Mouse (Mus musculus) ES-Bruce4 (cell line): ENCODE measurements around the gene Ugt1a8. TPM values are rescaled to one million over a fixed set of nuclear protein-coding genes. Genes with fewer than 3 reads are reported as not detected.

ENCODE experiments used
- H3K27ac ChIP-seq: 2 replicates; pipeline ENCODE4 v1.5.1; 2012; ENCODE audit warnings: low read length, inconsistent platforms; ENCODE audit not compliant: insufficient read depth
- H3K27me3 ChIP-seq: 2 replicates; pipeline ENCODE4 v1.6.1; 2012; ENCODE audit warnings: mild to moderate bottlenecking, low read length, inconsistent platforms; ENCODE audit not compliant: control insufficient read depth, poor library complexity, insufficient read depth, severe bottlenecking
- H3K36me3 ChIP-seq: 2 replicates; pipeline ENCODE4 v1.6.1; 2012; ENCODE audit warnings: inconsistent platforms, mild to moderate bottlenecking, low read length, moderate library complexity; ENCODE audit not compliant: control insufficient read depth, poor library complexity, insufficient read depth, severe bottlenecking
- H3K4me1 ChIP-seq: one replicate; pipeline ENCODE4 v1.8.1; 2011; ENCODE audit warnings: low read length; ENCODE audit not compliant: control insufficient read depth, insufficient read depth
- H3K4me3 ChIP-seq: 2 replicates; pipeline ENCODE4 v1.5.1; 2011; ENCODE audit warnings: low read depth, mild to moderate bottlenecking, low read length
- H3K9ac ChIP-seq: 2 replicates; pipeline ENCODE4 v1.6.1; 2012; ENCODE audit warnings: low read depth, mild to moderate bottlenecking, inconsistent platforms; ENCODE audit not compliant: poor library complexity, severe bottlenecking
- H3K9me3 ChIP-seq: replicated peaks from 2 replicates; pipeline ENCODE4 v1.6.1; 2012; ENCODE audit warnings: mild to moderate bottlenecking, low read length, inconsistent platforms; ENCODE audit not compliant: control insufficient read depth, poor library complexity, insufficient read depth, severe bottlenecking
- CTCF ChIP-seq: IDR thresholded peaks from one replicate; pipeline ENCODE4 v1.8.1; 2011; ENCODE audit warnings: low read depth, low read length
- EP300 ChIP-seq: IDR thresholded peaks from 2 replicates; pipeline ENCODE4 v1.6.1; 2011; ENCODE audit warnings: low read depth, low read length; ENCODE audit not compliant: insufficient read depth
- POLR2A ChIP-seq: IDR thresholded peaks from one replicate; pipeline ENCODE4 v1.8.1; 2011; ENCODE audit warnings: low read length; ENCODE audit not compliant: insufficient read depth
- polyA plus RNA-seq: library from polyadenylated mRNA; stranded (reverse); fragments of >200 nt; gene quantifications from 2 replicates; pipeline ENCODE4 v1.2.4, GENCODE M21; 2011; ENCODE audit warnings: low read depth; ENCODE audit not compliant: missing spikeins, insufficient read depth, insufficient read length

Gene Ugt1a8
- polyA plus RNA-seq, 1 experiment, result not detected

DNA sequence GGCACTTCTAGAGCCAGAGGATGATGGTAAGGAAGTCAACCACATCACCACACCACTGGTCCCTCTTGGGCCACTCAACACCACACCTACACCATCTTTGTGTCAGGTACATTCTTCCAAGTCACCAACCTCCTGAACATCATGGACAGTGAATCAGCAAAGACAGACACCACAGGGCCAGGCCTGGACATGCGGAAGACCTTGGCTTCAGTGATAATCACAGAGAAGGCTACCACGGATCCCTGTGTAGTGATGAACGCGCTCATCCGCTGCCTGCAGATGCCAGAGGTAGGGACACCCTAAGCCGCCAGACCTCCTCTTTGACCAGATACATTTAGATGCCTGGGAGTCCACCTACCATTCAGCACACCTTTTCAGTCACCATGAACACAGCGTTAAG is 140.5 kb downstream of the Ugt1a8 start:
- no peaks in the 10 kb centered on the region for H3K9me3 ChIP-seq
- no peaks in the 10 kb centered on the region for H3K4me1 ChIP-seq
- H3K9ac ChIP-seq, result no peak overlapping the region
- H3K27me3 ChIP-seq, result no peaks in the 10 kb centered on the region
- no peak for TF ChIP-seq CTCF
- TF ChIP-seq EP300, result no peak
- TF ChIP-seq POLR2A, result no peak
- H3K4me3 ChIP-seq, result no peak overlapping the region
- no peak overlapping the region for H3K27ac ChIP-seq
- H3K36me3 ChIP-seq, result no peaks in the 10 kb centered on the region

DNA sequence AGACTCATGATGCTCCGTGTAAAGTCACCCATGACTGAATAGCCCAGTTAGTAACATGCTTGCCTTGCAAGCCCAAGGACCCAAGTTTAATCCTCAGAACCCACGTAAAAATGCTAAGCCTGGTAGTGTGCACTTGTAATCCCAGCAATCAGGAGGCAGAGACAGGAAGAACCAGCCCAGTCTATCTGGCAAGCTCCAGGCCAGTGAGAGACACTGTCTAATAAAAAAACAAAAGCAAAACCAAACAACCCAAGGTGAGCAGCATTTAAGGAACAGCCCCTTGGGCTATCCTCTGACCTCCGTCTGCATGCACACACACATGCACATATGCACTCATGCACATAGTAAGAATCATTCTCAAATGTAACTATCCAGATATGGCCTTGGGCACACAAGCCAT is 142.0 kb downstream of the Ugt1a8 start:
- Histone ChIP-seq H3K27me3 (no peaks in the 10 kb centered on the region), H3K9ac (no peak overlapping the region), H3K4me3 (no peak overlapping the region), H3K4me1 (no peaks in the 10 kb centered on the region), H3K9me3 (no peaks in the 10 kb centered on the region), H3K27ac (no peak overlapping the region), H3K36me3 (no peaks in the 10 kb centered on the region)
- TF ChIP-seq CTCF (no peak), POLR2A (no peak), EP300 (no peak)

DNA sequence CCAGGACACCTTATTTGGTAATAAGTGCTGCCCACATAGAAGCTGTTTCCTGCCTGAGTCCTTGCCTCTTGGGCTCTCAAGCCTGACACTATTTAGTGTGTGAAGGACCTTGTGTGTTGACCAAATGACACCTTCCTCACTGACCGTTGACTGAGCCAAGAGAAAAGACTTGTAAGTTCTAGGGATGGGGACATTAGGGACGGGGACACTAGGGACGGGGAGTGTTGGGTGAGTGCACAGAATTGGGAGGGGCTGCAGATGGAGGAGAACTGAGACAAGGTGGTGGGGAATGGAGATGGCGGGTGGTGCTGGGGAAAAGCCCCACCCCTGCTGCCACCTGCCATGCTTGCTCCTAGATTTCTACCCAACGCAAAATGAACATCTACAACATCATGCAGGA is 142.4 kb downstream of the Ugt1a8 start:
- no peaks in the 10 kb centered on the region for H3K9me3 ChIP-seq

DNA sequence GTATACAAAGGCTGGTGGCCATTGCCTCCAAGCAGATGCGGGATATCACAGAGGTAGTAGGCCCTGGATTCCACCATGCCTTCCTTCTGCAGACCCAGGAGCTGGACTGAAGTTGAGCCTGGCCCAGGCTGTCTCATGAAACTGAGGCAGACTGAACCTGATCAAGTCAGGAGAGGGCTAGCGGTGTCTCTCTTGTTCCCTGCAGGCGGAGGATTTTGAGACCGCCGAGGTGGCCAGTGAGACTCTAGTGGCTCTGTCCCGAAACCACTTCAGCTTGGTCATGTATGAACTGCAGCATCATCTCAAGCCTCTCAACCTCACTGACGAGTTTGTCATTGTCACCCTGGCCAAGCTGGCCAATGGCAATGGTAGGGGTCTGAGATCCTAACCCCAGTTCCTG is 142.8 kb downstream of the Ugt1a8 start:
- Histone ChIP-seq H3K9me3 (no peaks in the 10 kb centered on the region), H3K4me1 (no peaks in the 10 kb centered on the region), H3K36me3 (no peaks in the 10 kb centered on the region), H3K9ac (no peak overlapping the region), H3K27ac (no peak overlapping the region), H3K4me3 (no peak overlapping the region), H3K27me3 (no peaks in the 10 kb centered on the region)
- TF ChIP-seq EP300 (no peak), CTCF (no peak), POLR2A (no peak)

More for the DNA sequence above, 142.4 kb downstream of the Ugt1a8 start:
- Histone ChIP-seq H3K4me1 (no peaks in the 10 kb centered on the region), H3K36me3 (no peaks in the 10 kb centered on the region), H3K27ac (no peak overlapping the region), H3K4me3 (no peak overlapping the region), H3K9ac (no peak overlapping the region), H3K27me3 (no peaks in the 10 kb centered on the region)
- TF ChIP-seq POLR2A, result no peak
- TF ChIP-seq CTCF, result no peak
- no peak for TF ChIP-seq EP300

DNA sequence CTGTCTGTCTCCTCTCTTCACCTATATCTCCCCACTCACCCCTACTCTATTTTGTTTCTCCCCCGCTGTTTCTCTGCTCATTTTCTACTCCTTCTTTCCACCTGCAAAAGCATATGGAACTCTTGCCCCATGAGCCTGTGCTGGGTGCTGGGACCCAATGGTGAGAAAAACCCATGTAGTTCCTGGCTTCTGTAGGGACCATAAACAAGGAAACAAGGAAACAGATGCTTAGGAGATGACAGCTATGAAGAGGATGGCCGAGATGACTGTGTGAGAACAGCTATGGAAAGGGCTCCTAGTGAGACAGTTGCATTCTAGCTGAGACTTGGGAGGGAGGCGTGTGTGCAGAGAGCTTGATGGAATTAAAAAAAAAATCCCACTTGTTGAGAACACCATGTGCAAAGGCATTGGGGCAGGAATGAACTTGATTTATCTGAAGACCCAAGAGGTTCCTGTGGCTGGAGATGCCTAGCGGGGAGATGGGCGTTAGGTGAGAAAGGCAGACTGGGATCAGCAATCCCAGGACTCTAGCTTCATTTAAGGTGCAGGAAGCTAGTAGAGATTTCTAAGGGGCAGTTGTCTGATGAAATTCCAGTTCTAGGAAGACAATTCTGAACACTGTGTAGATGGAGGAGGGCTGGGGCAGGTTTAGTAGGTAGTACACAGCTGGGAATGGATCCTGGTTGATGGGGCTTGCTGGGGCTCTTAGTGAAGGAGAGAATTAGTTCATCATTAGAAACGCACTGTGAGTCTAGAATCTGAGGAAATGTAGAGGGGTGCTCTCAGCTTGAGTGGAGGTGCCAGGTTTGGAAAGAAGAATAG is 143.6 kb downstream of the Ugt1a8 start:
- H3K36me3 ChIP-seq, result no peaks in the 10 kb centered on the region
- no peaks in the 10 kb centered on the region for H3K27me3 ChIP-seq
- no peaks in the 10 kb centered on the region for H3K4me1 ChIP-seq
- no peak overlapping the region for H3K9ac ChIP-seq
- no peak overlapping the region for H3K4me3 ChIP-seq
- no peak overlapping the region for H3K27ac ChIP-seq
- no peak for TF ChIP-seq CTCF
- no peak for TF ChIP-seq EP300
- TF ChIP-seq POLR2A, result no peak
- no peaks in the 10 kb centered on the region for H3K9me3 ChIP-seq

DNA sequence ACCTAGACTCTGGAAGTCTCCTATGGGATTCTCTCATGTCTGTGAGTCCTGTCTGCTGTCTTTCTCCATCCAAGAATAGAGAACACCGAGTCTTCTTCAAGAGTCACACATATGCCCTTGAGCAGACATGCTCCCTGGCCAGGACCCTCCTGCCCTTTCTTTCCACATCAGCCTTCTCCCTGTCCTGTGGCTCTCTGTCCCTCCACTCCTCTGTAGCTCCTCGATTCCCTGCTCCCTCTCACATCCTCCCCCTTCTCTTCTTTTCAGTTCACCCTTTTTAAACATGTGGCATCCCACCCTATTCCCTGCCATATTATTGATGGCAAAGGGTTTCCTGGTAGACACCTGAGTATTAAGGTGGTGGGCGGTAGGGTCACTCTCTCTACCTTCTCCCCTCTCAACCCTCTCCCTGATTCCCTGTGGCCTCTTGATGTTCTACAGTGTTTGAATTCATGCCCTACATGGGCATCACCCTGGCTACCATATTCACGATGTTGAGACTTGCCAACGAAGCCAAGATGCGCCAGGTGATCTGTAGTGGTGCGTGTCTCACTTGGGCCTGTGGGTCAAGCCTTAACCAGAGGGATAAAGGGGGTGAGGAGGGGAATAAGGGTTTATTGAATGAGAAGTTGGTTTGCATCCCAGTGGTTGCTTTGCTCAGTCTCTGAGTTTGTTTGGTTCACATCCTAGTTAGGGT is 144.3 kb downstream of the Ugt1a8 start:
- Histone ChIP-seq H3K9me3 (no peaks in the 10 kb centered on the region), H3K4me3 (no peak overlapping the region), H3K4me1 (no peaks in the 10 kb centered on the region), H3K9ac (no peak overlapping the region), H3K27ac (no peak overlapping the region), H3K36me3 (no peaks in the 10 kb centered on the region), H3K27me3 (no peaks in the 10 kb centered on the region)
- no peak for TF ChIP-seq EP300
- TF ChIP-seq CTCF, result no peak
- TF ChIP-seq POLR2A, result no peak
